Comparison of ENCODE assay signal across 9 mouse cellular contexts in the genomic region with DNA sequence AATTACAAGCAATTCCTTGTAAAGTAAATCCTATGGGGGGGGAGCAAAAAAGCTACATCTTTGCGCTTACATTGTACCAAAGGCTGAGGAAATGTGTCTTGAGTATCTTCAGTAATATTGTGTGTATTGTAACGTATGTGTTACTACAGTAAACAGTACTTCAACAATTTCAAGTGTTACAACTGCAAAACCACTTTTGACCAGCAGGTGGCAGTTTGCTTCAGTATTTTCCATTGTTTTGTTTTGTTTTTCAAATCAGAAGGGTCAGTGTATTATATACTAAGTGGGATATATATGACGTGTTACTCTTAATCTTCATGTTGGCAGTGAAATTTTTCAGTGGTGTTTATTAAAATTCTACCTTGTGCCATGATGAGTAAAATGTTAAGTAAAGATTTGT. TPM values are rescaled to one million over a fixed set of nuclear protein-coding genes. Genes with fewer than 3 reads are reported as not detected.
A peak's percentile ranks its signal among the peaks of the same experiment; 100 is the strongest.
DNase-seq lines count a peak whose midpoint lies in the region; ATAC-seq lines count a peak whose summit lies in the region.
"Had no signal": no experiment of that assay in that cellular context is flagged by ENCODE, and none has a peak within 500 bp of the region (broad histone marks: within the 10 kb centered on the region; RNA-seq: fewer than 3 reads in every experiment).

No protein-coding gene starts in this region.

- H3K27me3 ChIP-seq in hindbrain, embryonic 11.5 days (ENCODE audit: control insufficient read depth, insufficient read depth, low read length): no peaks in the 10 kb centered on the region
- no peaks in the 10 kb centered on the region; the same call in 1 of the 2 replicates for H3K27me3 ChIP-seq in hindbrain, embryonic 16.5 days (replicated peaks; ENCODE audit: control insufficient read depth, insufficient read depth, low read length)
- H3K27me3 ChIP-seq: embryonic facial prominence, embryonic 15.5 days had no signal

- H3K9me3 ChIP-seq in hindbrain, embryonic 11.5 days (ENCODE audit: control insufficient read depth, low read length): no peaks in the 10 kb centered on the region
- no peaks in the 10 kb centered on the region for H3K9me3 ChIP-seq in hindbrain, embryonic 16.5 days (ENCODE audit: control insufficient read depth, low read length)
- H3K9me3 ChIP-seq: embryonic facial prominence, embryonic 15.5 days had no signal

- no peaks in the 10 kb centered on the region for H3K36me3 ChIP-seq in hindbrain, embryonic 11.5 days (ENCODE audit: control insufficient read depth, insufficient read depth, low read length)
- no peaks in the 10 kb centered on the region for H3K36me3 ChIP-seq in hindbrain, embryonic 16.5 days (ENCODE audit: control insufficient read depth, insufficient read depth, low read length)
- H3K36me3 ChIP-seq: embryonic facial prominence, embryonic 15.5 days had no signal

- no peak overlapping the region for H3K4me3 ChIP-seq in hindbrain, embryonic 11.5 days (ENCODE audit: low read depth, low read length)
- no peak overlapping the region for H3K4me3 ChIP-seq in hindbrain, embryonic 16.5 days (ENCODE audit: low read length)
- H3K4me3 ChIP-seq: embryonic facial prominence, embryonic 15.5 days; myocyte had no signal

- H3K4me2 ChIP-seq in hindbrain, embryonic 11.5 days (replicated peaks; ENCODE audit: low read depth, low read length): no peak overlapping the region
- H3K4me2 ChIP-seq in hindbrain, embryonic 16.5 days (ENCODE audit: low read length): no peak overlapping the region
- H3K4me2 ChIP-seq: embryonic facial prominence, embryonic 15.5 days had no signal

- WGBS in hindbrain, embryonic 11.5 days: 54% methylated on average over 3 of the region's 3 CpGs
- 47% methylated on average over 3 of the region's 3 CpGs for WGBS in hindbrain, embryonic 16.5 days

- DNase-seq in hindbrain, embryonic 11.5 days (ENCODE audit: low spot score): peak; percentile 67
- peak; percentile 13 for DNase-seq in urinary bladder, postnatal 25 days (ENCODE audit: low spot score)
- DNase-seq in urinary bladder, adult 2 months (ENCODE audit: low spot score): no peak
- peak; percentile 41 for DNase-seq in cerebellum, adult 9-10 months
- DNase-seq in left cerebral cortex, postnatal 14 days (ENCODE audit: low spot score in 2 of 2): peak; percentile 13 to 44
- peak; percentile 29 to 59 for DNase-seq in spleen, postnatal 10 days (ENCODE audit: low spot score in 2 of 2)

- H3K9ac ChIP-seq in hindbrain, embryonic 11.5 days (ENCODE audit: low read depth, low read length): no peak overlapping the region
- H3K9ac ChIP-seq in hindbrain, embryonic 16.5 days (ENCODE audit: low read depth, low read length): no peak overlapping the region
- H3K9ac ChIP-seq: embryonic facial prominence, embryonic 15.5 days had no signal

- no peak for ATAC-seq in hindbrain, embryonic 11.5 days (ENCODE audit: low FRiP score)
- ATAC-seq in hindbrain, embryonic 16.5 days: no peak

- H3K27ac ChIP-seq in hindbrain, embryonic 11.5 days (ENCODE audit: low read depth, low read length): no peak overlapping the region
- H3K27ac ChIP-seq in hindbrain, embryonic 16.5 days (ENCODE audit: low read depth, low read length): no peak overlapping the region
- H3K27ac ChIP-seq: embryonic facial prominence, embryonic 15.5 days had no signal

- intact Hi-C loops in left cerebral cortex, postnatal 14 days (cut with DNase I): no loop called here

- no peaks in the 10 kb centered on the region for H3K4me1 ChIP-seq in hindbrain, embryonic 11.5 days (replicated peaks; ENCODE audit: control insufficient read depth, insufficient read depth, low read length)
- H3K4me1 ChIP-seq in hindbrain, embryonic 16.5 days (ENCODE audit: control insufficient read depth, insufficient read depth, low read depth, low read length): no peaks in the 10 kb centered on the region
- H3K4me1 ChIP-seq: embryonic facial prominence, embryonic 15.5 days had no signal

RNA-seq across cellular contexts. Expression of gene Hccs, which starts 16.2 kb away (rescaled TPM):
- 54.6 TPM in 2 replicates for polyA plus RNA-seq in hindbrain, embryonic 11.5 days (2014; fragmentation: Nextera tagmentation; extraction: Ambion mirVana)
- polyA plus RNA-seq in hindbrain, embryonic 16.5 days (2015; fragmentation: Nextera tagmentation; extraction: Ambion mirVana): 35.0 and 37.1 TPM in 2 replicates
- polyA plus RNA-seq in urinary bladder, adult 2 months (2012; rRNA removed): 16.8 and 18.7 TPM in 2 replicates
- 10 to 100 TPM; 30.4 to 34.6 TPM for total RNA-seq in left cerebral cortex, postnatal 14 days (2021)
